Mouse (Mus musculus): ENCODE data around the gene Tfap2a. TPM values are rescaled to one million over a fixed set of nuclear protein-coding genes. Genes with fewer than 3 reads are reported as not detected.

The Tfap2a gene
- total and polyA plus RNA-seq, 3 experiments, result 0.87 to 12.3 (median 6.8) TPM

DNA sequence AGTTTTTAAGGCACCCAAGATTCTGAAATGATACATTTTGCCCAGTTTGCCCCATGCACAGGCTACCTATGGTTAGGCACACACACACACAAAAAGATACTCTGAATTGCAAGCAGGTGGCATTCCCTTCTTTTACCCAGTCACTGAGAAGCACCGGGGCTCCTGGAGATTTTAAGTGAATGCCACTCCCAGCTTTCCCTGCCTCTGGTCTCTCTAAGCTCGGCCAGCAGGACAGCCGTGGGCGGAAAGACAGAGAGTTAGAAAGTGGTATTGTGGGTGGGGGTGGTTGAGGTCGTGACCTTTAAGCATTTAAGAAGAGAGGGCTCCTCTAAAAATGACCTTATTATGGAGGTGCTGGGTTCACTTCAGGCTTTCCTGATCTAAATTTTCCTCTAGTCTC lies 31.6 kb downstream of the Tfap2a start:
- Histone ChIP-seq H3K4me1 (ENCODE audit: insufficient read depth, low read depth, low read length) (no peaks in the 10 kb centered on the region), H3K4me3 (ENCODE audit: low read depth, low read length) (no peak overlapping the region), H3K27me3 (ENCODE audit: insufficient read depth, low read length) (peaks cover 53% of the 10 kb centered on the region), H3K9me3 (replicated peaks) (no peaks in the 10 kb centered on the region), H3K36me3 (replicated peaks) (no peaks in the 10 kb centered on the region)
- no peak for ATAC-seq (ENCODE audit: extremely low read depth, insufficient number of reproducible peaks, low FRiP score, poor library complexity, severe bottlenecking)
- TF ChIP-seq GATA2 (IDR thresholded peaks at IDR 0.05; ENCODE audit: borderline replicate concordance, low read depth, low read length), result no peak
- TF ChIP-seq CTCF (IDR thresholded peaks at IDR 0.05; ENCODE audit: low read depth, low read length), result no peak
- TF ChIP-seq GATA1 (IDR thresholded peaks at IDR 0.05; ENCODE audit: borderline replicate concordance, low read length), result no peak
- TF ChIP-seq POLR2AphosphoS5 (IDR thresholded peaks at IDR 0.05; ENCODE audit: insufficient replicate concordance, low read depth, low read length), result no peak
- TF ChIP-seq TAL1 (conservative IDR thresholded peaks at IDR 0.05; ENCODE audit: low read depth, low read length), result no peak
- no peak for DNase-seq (ENCODE audit: low spot score)

- Histone ChIP-seq H3K4me1 (ENCODE audit: insufficient read depth, low read depth, low read length) (no peaks in the 10 kb centered on the region), H3K27me3 (ENCODE audit: insufficient read depth, low read length) (peaks cover 48% of the 10 kb centered on the region), H3K36me3 (replicated peaks) (no peaks in the 10 kb centered on the region), H3K9me3 (replicated peaks) (no peaks in the 10 kb centered on the region), H3K4me3 (ENCODE audit: low read depth, low read length) (no peak overlapping the region)
- DNase-seq (ENCODE audit: low spot score) (no peak), ATAC-seq (ENCODE audit: extremely low read depth, insufficient number of reproducible peaks, low FRiP score, poor library complexity, severe bottlenecking) (no peak)
- TF ChIP-seq GATA1 (IDR thresholded peaks at IDR 0.05; ENCODE audit: borderline replicate concordance, low read length), result no peak
- no peak for TF ChIP-seq GATA2 (IDR thresholded peaks at IDR 0.05; ENCODE audit: borderline replicate concordance, low read depth, low read length)
Measured at GRCm38 (mm10) chr13:40705821-40706425, 32.3 kb downstream of the Tfap2a start.

DNA sequence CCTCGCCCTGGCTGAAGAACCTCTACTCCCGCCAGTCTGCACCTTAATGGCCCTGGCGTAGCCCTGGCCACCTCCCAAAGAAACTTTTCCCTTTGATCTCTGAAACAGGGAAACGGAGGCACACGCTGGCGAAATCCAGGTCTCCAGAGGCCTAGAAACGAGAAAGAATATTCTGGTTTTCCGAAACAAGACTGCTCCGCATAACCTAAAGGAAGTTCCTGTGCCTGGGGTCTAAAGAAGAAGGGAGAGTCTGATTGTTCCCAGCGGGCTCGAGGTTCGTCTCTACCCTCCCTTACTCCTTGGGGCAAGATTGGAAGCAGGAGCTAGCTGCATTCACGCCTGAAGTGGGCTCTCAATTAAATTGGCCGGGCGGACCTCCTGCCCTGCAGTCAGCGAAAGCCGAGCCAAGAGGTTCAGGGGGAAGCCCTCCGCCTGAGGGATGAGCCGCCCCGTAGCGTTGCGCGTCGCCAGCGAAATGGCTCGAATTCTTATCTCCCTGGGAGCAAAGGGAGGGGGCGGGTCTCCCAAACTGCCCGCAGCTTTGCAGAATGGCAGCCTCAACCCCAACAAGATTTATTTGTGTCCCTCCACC lies 33.2 kb downstream of the Tfap2a start:
- Histone ChIP-seq H3K4me3 (ENCODE audit: low read depth, low read length) (no peak overlapping the region), H3K36me3 (replicated peaks) (no peaks in the 10 kb centered on the region), H3K27me3 (ENCODE audit: insufficient read depth, low read length) (peaks cover 40% of the 10 kb centered on the region), H3K9me3 (replicated peaks) (no peaks in the 10 kb centered on the region), H3K4me1 (ENCODE audit: insufficient read depth, low read depth, low read length) (no peaks in the 10 kb centered on the region)
- DNase-seq (ENCODE audit: low spot score) (no peak), ATAC-seq (ENCODE audit: extremely low read depth, insufficient number of reproducible peaks, low FRiP score, poor library complexity, severe bottlenecking) (no peak)
- TF ChIP-seq CTCF (IDR thresholded peaks at IDR 0.05; ENCODE audit: low read depth, low read length), result no peak
- no peak for TF ChIP-seq GATA1 (IDR thresholded peaks at IDR 0.05; ENCODE audit: borderline replicate concordance, low read length)
- TF ChIP-seq GATA2 (IDR thresholded peaks at IDR 0.05; ENCODE audit: borderline replicate concordance, low read depth, low read length), result no peak
- no peak for TF ChIP-seq TAL1 (conservative IDR thresholded peaks at IDR 0.05; ENCODE audit: low read depth, low read length)
- no peak for TF ChIP-seq POLR2AphosphoS5 (IDR thresholded peaks at IDR 0.05; ENCODE audit: insufficient replicate concordance, low read depth, low read length)

DNA sequence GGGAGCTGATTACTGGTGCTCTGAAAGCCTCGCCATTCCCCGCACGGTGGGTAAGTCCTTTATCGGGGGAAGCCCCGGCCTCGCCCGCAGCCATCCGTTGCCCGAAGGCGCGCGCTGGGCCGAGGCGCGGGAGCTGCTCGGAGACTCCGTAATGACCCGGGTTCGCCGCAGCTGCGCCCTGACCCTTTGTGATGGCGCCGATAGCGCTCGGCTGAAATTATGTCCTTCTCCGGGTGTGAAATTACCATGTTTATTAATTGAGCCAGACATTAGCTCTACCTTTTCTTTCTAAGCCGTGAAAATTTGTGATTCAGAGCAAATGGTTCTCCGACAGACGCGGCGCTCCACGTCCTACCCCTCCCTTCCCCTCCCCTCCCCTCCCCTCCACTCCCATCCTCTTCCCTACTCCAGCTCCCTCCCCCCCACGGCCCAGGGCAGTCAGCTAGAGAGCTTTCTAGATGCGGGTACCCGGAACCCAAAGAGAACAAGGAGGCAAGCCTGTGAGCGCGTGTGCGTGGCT lies 34.1 kb downstream of the Tfap2a start:
- DNase-seq (ENCODE audit: low spot score) (no peak), ATAC-seq (ENCODE audit: extremely low read depth, insufficient number of reproducible peaks, low FRiP score, poor library complexity, severe bottlenecking) (no peak)
- no peaks in the 10 kb centered on the region for H3K4me1 ChIP-seq (ENCODE audit: insufficient read depth, low read depth, low read length)
- no peak overlapping the region for H3K4me3 ChIP-seq (ENCODE audit: low read depth, low read length)
- no peaks in the 10 kb centered on the region for H3K36me3 ChIP-seq (replicated peaks)
- no peaks in the 10 kb centered on the region for H3K9me3 ChIP-seq (replicated peaks)
- no peak for TF ChIP-seq CTCF (IDR thresholded peaks at IDR 0.05; ENCODE audit: low read depth, low read length)
- TF ChIP-seq POLR2AphosphoS5 (IDR thresholded peaks at IDR 0.05; ENCODE audit: insufficient replicate concordance, low read depth, low read length), result no peak
- no peak for TF ChIP-seq GATA2 (IDR thresholded peaks at IDR 0.05; ENCODE audit: borderline replicate concordance, low read depth, low read length)
- no peak for TF ChIP-seq GATA1 (IDR thresholded peaks at IDR 0.05; ENCODE audit: borderline replicate concordance, low read length)
- peaks cover 31% of the 10 kb centered on the region for H3K27me3 ChIP-seq (ENCODE audit: insufficient read depth, low read length)

DNA sequence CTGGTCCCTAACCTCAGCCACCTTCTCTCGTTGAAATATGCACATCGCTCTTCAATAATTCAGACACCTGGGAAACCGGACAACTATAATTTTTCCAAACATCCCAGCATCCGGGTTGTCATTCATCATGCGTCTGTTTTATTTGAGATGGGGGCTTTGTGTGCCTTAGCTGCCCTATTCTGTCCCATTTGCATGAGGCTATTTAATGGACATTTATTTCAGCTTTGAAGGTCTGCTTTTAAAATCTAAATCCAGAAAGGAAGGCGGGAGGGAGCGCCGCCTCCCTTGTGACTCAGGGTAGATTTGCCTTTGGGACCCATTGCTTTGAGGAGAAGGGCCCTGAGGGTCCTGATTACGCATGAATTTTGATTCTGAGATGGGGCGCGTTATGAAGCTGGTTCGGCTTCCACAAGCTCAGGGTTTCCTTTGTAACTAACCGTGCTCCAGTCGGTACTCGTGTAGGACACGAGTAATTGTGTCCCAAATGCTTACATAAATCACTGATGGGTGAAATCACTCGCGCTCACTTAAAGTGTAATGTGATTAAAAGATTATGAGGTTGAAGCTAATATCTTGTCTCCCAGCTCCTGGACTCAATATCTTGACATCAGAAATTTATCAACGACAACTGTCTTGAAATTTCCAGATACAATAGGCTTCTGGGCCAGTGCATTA lies 34.9 kb downstream of the Tfap2a start:
- H3K4me1 ChIP-seq (ENCODE audit: insufficient read depth, low read depth, low read length), result no peaks in the 10 kb centered on the region
- ATAC-seq (ENCODE audit: extremely low read depth, insufficient number of reproducible peaks, low FRiP score, poor library complexity, severe bottlenecking) (no peak), DNase-seq (ENCODE audit: low spot score) (no peak)
- H3K27me3 ChIP-seq (ENCODE audit: insufficient read depth, low read length), result peaks cover 24% of the 10 kb centered on the region
- no peaks in the 10 kb centered on the region for H3K36me3 ChIP-seq (replicated peaks)
- H3K9me3 ChIP-seq (replicated peaks), result no peaks in the 10 kb centered on the region
- H3K4me3 ChIP-seq (ENCODE audit: low read depth, low read length), result no peak overlapping the region
- TF ChIP-seq CTCF (IDR thresholded peaks at IDR 0.05; ENCODE audit: low read depth, low read length) (no peak), GATA2 (IDR thresholded peaks at IDR 0.05; ENCODE audit: borderline replicate concordance, low read depth, low read length) (no peak), TAL1 (conservative IDR thresholded peaks at IDR 0.05; ENCODE audit: low read depth, low read length) (no peak), POLR2AphosphoS5 (IDR thresholded peaks at IDR 0.05; ENCODE audit: insufficient replicate concordance, low read depth, low read length) (no peak)

DNA sequence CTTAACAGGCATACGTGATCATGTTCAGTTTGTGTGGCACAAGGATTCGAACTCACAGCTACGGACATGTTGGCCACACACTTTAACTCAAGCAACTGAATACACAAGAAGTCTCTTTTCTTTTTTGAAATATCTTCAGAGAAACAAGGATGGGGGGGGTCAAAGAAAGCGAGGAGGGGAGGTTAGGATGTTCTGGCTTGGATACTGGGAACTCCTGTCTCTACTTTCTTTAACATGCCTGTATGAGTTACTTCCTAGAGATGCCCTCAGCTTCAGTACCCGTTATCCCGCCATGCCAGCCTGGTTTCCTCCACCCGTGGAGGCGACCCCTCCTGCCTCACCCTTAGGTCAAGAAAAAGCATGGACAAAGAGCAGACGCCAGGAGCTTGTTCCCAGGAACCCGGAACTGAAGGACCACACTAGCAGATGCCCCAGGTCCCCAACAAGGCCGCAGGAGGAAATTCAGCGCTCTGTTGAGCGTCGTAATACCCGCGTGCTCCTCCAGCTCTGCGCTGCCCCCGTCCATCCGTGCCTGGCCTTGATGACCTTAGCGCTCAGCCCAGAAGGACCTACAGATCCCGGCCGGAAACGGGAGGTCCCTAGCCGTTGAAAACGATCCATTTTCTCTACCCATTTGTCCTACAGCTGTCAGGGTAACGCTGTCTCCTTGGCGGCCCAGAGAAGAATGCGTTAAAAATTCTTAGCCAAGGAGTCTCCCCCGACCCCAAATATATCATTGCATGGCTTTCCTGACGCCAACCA lies 35.6 kb downstream of the Tfap2a start:
- no peak overlapping the region for H3K4me3 ChIP-seq (ENCODE audit: low read depth, low read length)
- H3K9me3 ChIP-seq (replicated peaks), result no peaks in the 10 kb centered on the region
- no peaks in the 10 kb centered on the region for H3K4me1 ChIP-seq (ENCODE audit: insufficient read depth, low read depth, low read length)
- peaks cover 18% of the 10 kb centered on the region for H3K27me3 ChIP-seq (ENCODE audit: insufficient read depth, low read length)
- no peak for TF ChIP-seq CTCF (IDR thresholded peaks at IDR 0.05; ENCODE audit: low read depth, low read length)
- no peak for TF ChIP-seq TAL1 (conservative IDR thresholded peaks at IDR 0.05; ENCODE audit: low read depth, low read length)
- TF ChIP-seq POLR2AphosphoS5 (IDR thresholded peaks at IDR 0.05; ENCODE audit: insufficient replicate concordance, low read depth, low read length), result no peak
- no peak for TF ChIP-seq GATA2 (IDR thresholded peaks at IDR 0.05; ENCODE audit: borderline replicate concordance, low read depth, low read length)
- no peak for TF ChIP-seq GATA1 (IDR thresholded peaks at IDR 0.05; ENCODE audit: borderline replicate concordance, low read length)
- DNase-seq (ENCODE audit: low spot score), result no peak
- ATAC-seq (ENCODE audit: extremely low read depth, insufficient number of reproducible peaks, low FRiP score, poor library complexity, severe bottlenecking), result no peak
- H3K36me3 ChIP-seq (replicated peaks), result no peaks in the 10 kb centered on the region
